ENCODE assay signal across 24 mouse cellular contexts in the genomic region with DNA sequence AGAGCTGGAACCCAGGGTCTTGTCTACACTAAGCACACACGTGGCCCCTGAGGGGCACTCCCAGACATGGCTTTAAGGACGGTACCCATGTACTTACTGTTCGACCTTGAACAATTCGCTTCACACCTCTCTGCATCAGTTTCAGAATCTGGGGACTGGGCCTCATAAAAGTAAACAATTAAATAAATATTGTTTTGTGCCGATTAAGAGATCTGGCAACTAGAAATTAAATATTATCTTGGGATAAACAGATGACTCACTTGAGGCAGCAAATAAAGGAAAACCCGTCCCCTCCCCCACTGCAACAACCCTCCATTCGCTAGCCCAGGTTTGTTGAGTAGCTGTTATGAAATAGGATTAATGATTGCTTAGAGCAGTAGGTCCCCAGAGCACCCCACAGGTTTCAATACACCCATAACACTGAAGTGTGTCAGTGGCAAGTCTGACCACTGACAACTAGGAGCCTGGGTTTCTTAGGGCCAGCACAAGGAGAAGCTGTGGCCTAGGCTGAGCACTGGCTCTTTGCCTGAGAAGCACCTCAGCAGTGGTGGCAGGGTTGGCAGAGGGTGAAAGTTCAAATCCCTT.
DNase-seq lines count a peak whose midpoint lies in the region; ATAC-seq and TF ChIP-seq lines count a peak whose summit lies in the region.
"Had no signal": no experiment of that assay in that cellular context is flagged by ENCODE, and none has a peak within 500 bp of the region (broad histone marks: within the 10 kb centered on the region; RNA-seq: fewer than 3 reads in every experiment).

No protein-coding gene starts in this region.

- H3K27me3 ChIP-seq in kidney, adult 2 months (replicated peaks; ENCODE audit: control insufficient read depth, insufficient read depth, low read length): no peaks in the 10 kb centered on the region
- H3K27me3 ChIP-seq in liver, embryonic 15.5 days: peaks cover 65% of the 10 kb centered on the region

- ATAC-seq in liver, embryonic 15.5 days (ENCODE audit: insufficient read depth): peak; percentile 63
- ATAC-seq: forebrain, embryonic 13.5 days; midbrain, embryonic 15.5 days had no signal

- peak; percentile 79 for DNase-seq in kidney, adult 2 months
- DNase-seq in kidney, postnatal 4 days: no peak
- DNase-seq in lung, postnatal 25 days (ENCODE audit: low spot score): peak; percentile 7
- no peak for DNase-seq in lung, postnatal 10 days
- DNase-seq in kidney, postnatal 10 days: peak; percentile 31
- no peak for DNase-seq in cerebellum, adult 9-10 months
- DNase-seq: adrenal gland, adult 2 months; cerebellum, adult 11-12 months; cerebellum, postnatal 36 days; embryo, embryonic 11 days; gastrocnemius, postnatal 36 days; heart, adult 2 months; heart, postnatal 14 days; lung, embryonic 14.5 days had no signal

- H3K4me3 ChIP-seq in kidney, adult 2 months (ENCODE audit: insufficient read depth, low read depth, low read length): no peak overlapping the region
- H3K4me3 ChIP-seq in liver, embryonic 15.5 days (replicated peaks): no peak overlapping the region
- H3K4me3 ChIP-seq: embryonic facial prominence, embryonic 13.5 days; erythroblast, embryonic 14.5 days; forebrain, embryonic 13.5 days; heart, adult 2 months; heart, embryonic 13.5 days; limb, embryonic 13.5 days; megakaryocyte, embryonic 14.5 days; midbrain, embryonic 15.5 days; neural tube, embryonic 13.5 days had no signal

- no peak for TF ChIP-seq CTCF in kidney, adult 2 months (conservative IDR thresholded peaks at IDR 0.05; ENCODE audit: insufficient read depth, insufficient read length, low read depth, low read length)

- H3K4me2 ChIP-seq in liver, embryonic 15.5 days: no peak overlapping the region
- H3K4me2 ChIP-seq: embryonic facial prominence, embryonic 13.5 days; forebrain, embryonic 13.5 days; heart, embryonic 13.5 days; limb, embryonic 13.5 days; lung, embryonic 14.5 days; midbrain, embryonic 15.5 days; neural tube, embryonic 13.5 days had no signal

- peaks cover 14% of the 10 kb centered on the region; the same call in 1 of the 2 replicates for H3K4me1 ChIP-seq in kidney, adult 2 months (ENCODE audit: control insufficient read depth, insufficient read depth, low read length)
- no peaks in the 10 kb centered on the region for H3K4me1 ChIP-seq in liver, embryonic 15.5 days (replicated peaks)
- H3K4me1 ChIP-seq: embryonic facial prominence, embryonic 13.5 days; forebrain, embryonic 13.5 days; limb, embryonic 13.5 days; megakaryocyte, embryonic 14.5 days; midbrain, embryonic 15.5 days; neural tube, embryonic 13.5 days had no signal

- no peak overlapping the region for H3K9ac ChIP-seq in liver, embryonic 15.5 days
- H3K9ac ChIP-seq: embryonic facial prominence, embryonic 13.5 days; forebrain, embryonic 13.5 days; heart, embryonic 13.5 days; limb, embryonic 13.5 days; lung, embryonic 14.5 days; midbrain, embryonic 15.5 days; neural tube, embryonic 13.5 days had no signal

- H3K36me3 ChIP-seq in kidney, adult 2 months (ENCODE audit: control insufficient read depth, insufficient read depth, low read length): no peaks in the 10 kb centered on the region
- no peaks in the 10 kb centered on the region for H3K36me3 ChIP-seq in liver, embryonic 15.5 days (replicated peaks)
- H3K36me3 ChIP-seq: embryonic facial prominence, embryonic 13.5 days; heart, embryonic 13.5 days; limb, embryonic 13.5 days; midbrain, embryonic 15.5 days; neural tube, embryonic 13.5 days had no signal

- H3K27ac ChIP-seq in kidney, adult 2 months (ENCODE audit: insufficient read depth, low read depth, low read length): peak overlapping the region; percentile 82
- H3K27ac ChIP-seq in liver, embryonic 15.5 days (replicated peaks): no peak overlapping the region
- H3K27ac ChIP-seq: embryonic facial prominence, embryonic 13.5 days; forebrain, embryonic 13.5 days; heart, adult 2 months; heart, embryonic 13.5 days; kidney, postnatal 0 days; limb, embryonic 13.5 days; midbrain, embryonic 15.5 days; neural tube, embryonic 13.5 days had no signal

- H3K9me3 ChIP-seq in liver, embryonic 15.5 days (replicated peaks): no peaks in the 10 kb centered on the region
- H3K9me3 ChIP-seq: embryonic facial prominence, embryonic 13.5 days; forebrain, embryonic 13.5 days; heart, embryonic 13.5 days; limb, embryonic 13.5 days; megakaryocyte, embryonic 14.5 days; midbrain, embryonic 15.5 days; neural tube, embryonic 13.5 days had no signal

- TF ChIP-seq POLR2A in kidney, adult 2 months (IDR thresholded peaks at IDR 0.05; ENCODE audit: low read depth, low read length): no peak

- WGBS in kidney, adult 2 months: 54% methylated on average over 7 of the region's 7 CpGs
- 49% methylated on average over 7 of the region's 7 CpGs for WGBS in liver, embryonic 15.5 days (ENCODE audit: insufficient replicate concordance)

Comparison
In these comparisons a context has a peak if more than half of its experiments do, and no peak if none do; other contexts are left out.
1. DNase-seq: peak in kidney, adult 2 months (single experiment), lung, postnatal 25 days (single experiment) and kidney, postnatal 10 days (single experiment); none in kidney, postnatal 4 days (0 of 2), lung, postnatal 10 days (single experiment) and cerebellum, adult 9-10 months (single experiment).